Mouse (Mus musculus) ES-Bruce4 (cell line): ENCODE measurements around the gene Ccnh.

Source experiments
- CTCF ChIP-seq: IDR thresholded peaks from one replicate; pipeline ENCODE4 v1.8.1; 2011; ENCODE audit warnings: low read depth, low read length
- POLR2A ChIP-seq: IDR thresholded peaks from one replicate; pipeline ENCODE4 v1.8.1; 2011; ENCODE audit warnings: low read length; ENCODE audit not compliant: insufficient read depth

DNA sequence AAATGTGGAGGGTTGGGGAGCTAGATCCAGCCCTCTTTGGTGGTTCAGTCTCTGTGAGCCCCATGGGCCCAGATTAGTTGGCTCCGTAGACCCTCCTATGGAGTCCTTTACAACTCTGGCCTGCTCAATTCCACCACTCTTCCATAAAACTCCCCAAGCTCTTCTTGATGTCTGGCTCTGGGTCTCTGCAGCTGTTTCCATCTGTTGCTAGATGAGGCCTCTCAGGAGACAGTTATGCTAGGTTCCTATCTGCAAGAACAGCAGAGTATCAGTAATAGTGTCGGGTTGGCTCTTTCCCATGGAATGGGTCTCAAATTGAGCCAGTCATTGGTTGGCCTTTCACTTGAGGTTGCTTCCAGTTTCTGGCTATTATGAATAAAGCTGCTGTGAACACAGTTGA is 2.0 kb downstream of the Ccnh start:
- TF ChIP-seq CTCF (no peak), POLR2A (no peak)
